Mouse (Mus musculus) forebrain, embryonic 16.5 days (tissue): ENCODE data around the gene Fam208b. TPM values are rescaled to one million over a fixed set of nuclear protein-coding genes. Genes with fewer than 3 reads are reported as not detected.

ENCODE experiments used
- ATAC-seq: fragments of 200-750 bp; cut with Nextera tagmentation; 2 replicates; pipeline ENCODE4 v1.8.0; 2017; ENCODE audit warnings: mild to moderate bottlenecking, moderate library complexity
- H3K27ac ChIP-seq: fragments of 300-500 bp; sonication (generic); 2 replicates; pipeline ENCODE4 v1.5.1; 2014; ENCODE audit warnings: low read length, control low read depth
- H3K27me3 ChIP-seq: fragments of 300-500 bp; sonication (generic); replicated peaks from 2 replicates; pipeline ENCODE4 v1.6.1; 2014; ENCODE audit warnings: low read length; ENCODE audit not compliant: control insufficient read depth, insufficient read depth
- H3K36me3 ChIP-seq: fragments of 300-500 bp; sonication (generic); 2 replicates; pipeline ENCODE4 v1.6.1; 2014; ENCODE audit not compliant: control insufficient read depth, insufficient read depth
- H3K4me1 ChIP-seq: fragments of 300-500 bp; sonication (generic); replicated peaks from 2 replicates; pipeline ENCODE4 v1.6.1; 2014; ENCODE audit warnings: low read length; ENCODE audit not compliant: control insufficient read depth, insufficient read depth
- H3K4me2 ChIP-seq: fragments of 300-500 bp; sonication (generic); 2 replicates; pipeline ENCODE4 v1.6.1; 2014; ENCODE audit warnings: mild to moderate bottlenecking, low read length, control low read depth
- H3K4me3 ChIP-seq: fragments of 300-500 bp; sonication (generic); replicated peaks from 2 replicates; pipeline ENCODE4 v1.5.1; 2014; ENCODE audit warnings: mild to moderate bottlenecking, low read length, control low read depth
- H3K9ac ChIP-seq: fragments of 300-500 bp; sonication (generic); replicated peaks from 2 replicates; pipeline ENCODE4 v1.6.1; 2014; ENCODE audit warnings: low read depth, low read length, control low read depth
- H3K9me3 ChIP-seq: fragments of 300-500 bp; sonication (generic); 2 replicates; pipeline ENCODE4 v1.6.1; 2016; ENCODE audit warnings: low read length; ENCODE audit not compliant: control insufficient read depth
- WGBS: fragments of 180-500 bp; shearing (Covaris S2); extraction: QIAGEN DNeasy Blood & Tissue Kit; methylation state at CpG from one replicate; pipeline ENCODE4 v1.1.7; 2014; 5-methylcytosine and 5-hydroxymethylcytosine counted together
- polyA plus RNA-seq: library from polyadenylated mRNA; unstranded; fragments of >200 nt; fragmentation: Nextera tagmentation; extraction: Ambion mirVana; gene quantifications from 2 replicates; pipeline ENCODE4 v1.2.1, GENCODE M21; 2015

Fam208b gene
- polyA plus RNA-seq, 1 experiment from 2014 or later = 20.0 TPM

DNA sequence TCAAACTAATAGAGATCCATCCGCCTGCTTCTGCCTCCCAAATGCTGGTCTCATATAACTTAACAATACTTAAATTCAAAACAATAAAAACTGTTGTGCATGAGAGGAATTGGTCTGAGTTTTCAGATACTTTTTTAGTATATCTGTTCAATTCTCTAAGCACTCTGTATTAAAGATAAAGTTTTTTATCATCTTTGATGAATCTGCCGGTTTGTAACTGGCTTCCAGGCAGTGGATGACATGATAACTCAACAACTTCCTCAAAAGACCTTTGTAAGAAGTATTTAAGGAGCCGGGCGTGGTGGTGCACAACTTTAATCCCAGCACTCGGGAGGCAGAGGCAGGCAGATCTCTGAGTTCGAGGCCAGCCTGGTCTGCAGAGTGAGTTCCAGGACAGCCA, 14.7 kb downstream of the Fam208b start:
- H3K36me3 ChIP-seq = peaks cover 13% of the 10 kb centered on the region
- no peak overlapping the region for H3K4me2 ChIP-seq
- no peak overlapping the region for H3K9ac ChIP-seq
- WGBS = 92% methylated on average over 6 of the region's 6 CpGs
- no peaks in the 10 kb centered on the region for H3K4me1 ChIP-seq
- H3K27me3 ChIP-seq = no peaks in the 10 kb centered on the region
- H3K9me3 ChIP-seq = no peaks in the 10 kb centered on the region
- no peak for ATAC-seq
- no peak overlapping the region for H3K4me3 ChIP-seq
- H3K27ac ChIP-seq = no peak overlapping the region

- 96% methylated on average over 1 of the region's 1 CpGs for WGBS
- Histone ChIP-seq H3K27me3 (no peaks in the 10 kb centered on the region), H3K4me2 (no peak overlapping the region), H3K9ac (no peak overlapping the region), H3K27ac (no peak overlapping the region), H3K4me1 (no peaks in the 10 kb centered on the region), H3K36me3 (peaks cover 15% of the 10 kb centered on the region), H3K9me3 (no peaks in the 10 kb centered on the region), H3K4me3 (no peak overlapping the region)
- ATAC-seq = no peak
These were observed 16.6 kb downstream of the Fam208b start for GRCm38 (mm10) chr13:3594311-3594710.

DNA sequence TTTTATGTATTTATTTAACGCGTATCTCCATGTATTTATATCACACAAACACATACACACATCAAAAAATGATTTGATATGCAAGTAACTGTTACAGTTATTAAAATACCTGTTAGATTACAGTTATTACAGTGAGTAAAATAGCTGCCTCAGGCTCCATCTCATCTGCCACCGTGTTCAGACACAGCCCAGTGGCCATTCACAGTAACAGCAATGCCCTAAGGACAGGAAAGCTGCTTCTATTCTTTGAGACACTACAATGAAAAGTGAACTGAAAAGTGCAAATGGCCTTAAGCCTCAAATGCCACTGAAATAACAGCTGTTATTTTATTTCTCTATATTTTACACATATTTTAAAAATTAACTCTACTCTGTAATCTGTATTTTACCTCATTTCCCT, 20.1 kb downstream of the Fam208b start:
- Histone ChIP-seq H3K4me1 (no peaks in the 10 kb centered on the region), H3K4me3 (no peak overlapping the region), H3K9ac (no peak overlapping the region), H3K27me3 (no peaks in the 10 kb centered on the region), H3K9me3 (no peaks in the 10 kb centered on the region), H3K4me2 (no peak overlapping the region), H3K36me3 (peaks cover 24% of the 10 kb centered on the region), H3K27ac (no peak overlapping the region)
- 87% methylated on average over 3 of the region's 3 CpGs for WGBS
- ATAC-seq = no peak

GRCm38 (mm10) chr13:3563953-3564352, 47.0 kb downstream of the Fam208b start:
- H3K4me3 ChIP-seq = no peak overlapping the region
- no peak overlapping the region for H3K27ac ChIP-seq
- H3K36me3 ChIP-seq = peaks cover 28% of the 10 kb centered on the region
- no peaks in the 10 kb centered on the region for H3K9me3 ChIP-seq
- no peak overlapping the region for H3K4me2 ChIP-seq
- H3K4me1 ChIP-seq = no peaks in the 10 kb centered on the region
- no peak for ATAC-seq
- H3K27me3 ChIP-seq = no peaks in the 10 kb centered on the region
- H3K9ac ChIP-seq = no peak overlapping the region
- 82% methylated on average over 2 of the region's 2 CpGs for WGBS

GRCm38 (mm10) chr13:3563130-3563529, 47.8 kb downstream of the Fam208b start:
- Histone ChIP-seq H3K27me3 (no peaks in the 10 kb centered on the region), H3K4me2 (no peak overlapping the region), H3K9ac (no peak overlapping the region), H3K27ac (no peak overlapping the region), H3K9me3 (no peaks in the 10 kb centered on the region), H3K4me3 (no peak overlapping the region), H3K36me3 (peaks cover 25% of the 10 kb centered on the region), H3K4me1 (no peaks in the 10 kb centered on the region)
- no peak for ATAC-seq
- 96% methylated on average over 1 of the region's 1 CpGs for WGBS

- H3K36me3 ChIP-seq = peaks cover 12% of the 10 kb centered on the region
- no peaks in the 10 kb centered on the region for H3K9me3 ChIP-seq
- H3K27ac ChIP-seq = no peak overlapping the region
- no peak overlapping the region for H3K9ac ChIP-seq
- H3K27me3 ChIP-seq = no peaks in the 10 kb centered on the region
- 88% methylated on average over 6 of the region's 6 CpGs for WGBS
- no peak overlapping the region for H3K4me3 ChIP-seq
- ATAC-seq = no peak
- H3K4me1 ChIP-seq = 0 out of 2 replicates have a peak, but pooled peaks cover 2% of the 10 kb centered on the region
- no peak overlapping the region for H3K4me2 ChIP-seq
These were observed 63.1 kb downstream of the Fam208b start for GRCm38 (mm10) chr13:3547856-3548255.

GRCm38 (mm10) chr13:3547410-3547809, 63.5 kb downstream of the Fam208b start:
- no peak for ATAC-seq
- Histone ChIP-seq H3K4me1 (0 out of 2 replicates have a peak, but pooled peaks cover 2% of the 10 kb centered on the region), H3K9ac (no peak overlapping the region), H3K4me2 (no peak overlapping the region), H3K4me3 (no peak overlapping the region), H3K36me3 (peaks cover 8% of the 10 kb centered on the region), H3K9me3 (no peaks in the 10 kb centered on the region), H3K27ac (no peak overlapping the region), H3K27me3 (no peaks in the 10 kb centered on the region)
- WGBS = 83% methylated on average over 3 of the region's 3 CpGs

DNA sequence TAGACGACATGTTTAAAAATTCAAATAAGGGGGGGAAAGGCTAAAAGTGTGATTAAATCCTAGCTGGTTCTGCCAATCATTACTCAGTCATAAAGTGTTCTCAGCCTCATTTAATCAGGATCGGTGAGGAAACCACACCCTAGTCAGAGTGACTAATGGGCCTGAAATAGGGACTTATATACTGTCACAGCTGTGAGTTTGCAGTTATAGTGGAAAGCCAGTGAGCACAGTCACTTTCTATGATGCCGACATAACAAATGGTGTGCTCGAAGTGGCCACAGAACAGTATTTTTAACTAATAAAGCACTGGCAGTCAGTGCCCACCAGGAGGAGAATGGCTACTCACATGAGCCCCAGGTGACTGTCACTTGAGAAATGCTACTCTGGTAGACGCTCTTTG, 66.0 kb downstream of the Fam208b start:
- no peak overlapping the region for H3K4me3 ChIP-seq
- 62% methylated on average over 5 of the region's 5 CpGs for WGBS

DNA sequence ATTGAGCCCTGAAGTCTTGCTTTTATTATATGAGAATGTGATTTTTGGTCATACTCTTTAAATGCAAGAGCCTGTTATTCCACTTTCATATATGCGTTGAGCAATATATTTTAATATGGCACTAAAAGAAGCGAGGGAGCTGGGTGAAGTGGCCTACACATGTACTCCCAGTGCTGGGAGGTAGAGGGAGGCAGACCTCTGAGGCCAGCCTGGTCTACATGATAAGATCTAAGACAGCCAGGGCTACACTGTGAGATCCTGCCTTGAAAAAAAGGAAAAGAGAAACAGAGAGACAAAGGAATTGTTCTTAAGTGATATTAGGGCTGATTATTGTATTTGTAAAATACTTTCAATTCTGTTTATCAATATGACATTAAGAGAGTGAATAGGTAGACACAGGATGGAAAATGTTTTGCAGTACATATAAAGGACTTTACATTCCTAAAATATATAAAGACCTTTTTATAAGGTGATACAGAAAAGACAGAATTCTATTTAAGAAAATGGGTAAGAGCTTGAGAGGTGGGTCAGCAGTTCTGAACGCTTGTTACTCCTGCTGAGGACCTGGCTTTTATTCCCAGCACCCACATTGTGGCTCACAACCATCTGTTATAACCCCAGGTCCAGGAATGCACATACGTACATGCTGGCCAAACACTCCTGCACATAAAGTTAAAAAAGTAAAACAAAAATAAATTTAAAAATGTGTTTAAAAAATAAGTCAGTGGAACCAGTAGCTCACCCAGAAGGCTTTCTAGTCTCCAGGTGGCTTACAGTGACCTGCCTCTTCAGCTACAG, 66.6 kb downstream of the Fam208b start:
- Histone ChIP-seq H3K9ac (no peak overlapping the region), H3K4me2 (no peak overlapping the region), H3K4me1 (peaks cover 23% of the 10 kb centered on the region), H3K4me3 (no peak overlapping the region), H3K27me3 (no peaks in the 10 kb centered on the region), H3K27ac (no peak overlapping the region), H3K9me3 (no peaks in the 10 kb centered on the region), H3K36me3 (peaks cover 5% of the 10 kb centered on the region; the same call in 1 of the 2 replicates)
- 90% methylated on average over 4 of the region's 4 CpGs for WGBS
- no peak for ATAC-seq

More for the DNA sequence above, 66.0 kb downstream of the Fam208b start:
- Histone ChIP-seq H3K27ac (no peak overlapping the region), H3K9ac (no peak overlapping the region), H3K36me3 (peaks cover 5% of the 10 kb centered on the region; the same call in 1 of the 2 replicates), H3K4me1 (peaks cover 18% of the 10 kb centered on the region), H3K27me3 (no peaks in the 10 kb centered on the region), H3K9me3 (no peaks in the 10 kb centered on the region), H3K4me2 (no peak overlapping the region)
- no peak for ATAC-seq
